Mouse (Mus musculus) heart, postnatal 36 days (tissue): ENCODE results near the gene Ptpn22. TPM values are rescaled to one million over a fixed set of nuclear protein-coding genes. Genes with fewer than 3 reads are reported as not detected.

Experiments
- DNase-seq, 2 experiments: peaks; one replicate each; pipeline ENCODE4 v3.0.0; 2021 to 2022
- intact Hi-C: fragments of 180-260 bp; cut with DNase I; formaldehyde crosslinking; loops from one replicate; pipeline ENCODE4 v1.15.1; 2025
- total RNA-seq, 2 experiments: library from RNA; stranded (reverse); gene quantifications; 2 replicates each; pipeline ENCODE4 v1.2.3; 2021

Gene Ptpn22
- total RNA-seq, 2 experiments from 2014 or later: 0.61 to 0.62 TPM

DNA sequence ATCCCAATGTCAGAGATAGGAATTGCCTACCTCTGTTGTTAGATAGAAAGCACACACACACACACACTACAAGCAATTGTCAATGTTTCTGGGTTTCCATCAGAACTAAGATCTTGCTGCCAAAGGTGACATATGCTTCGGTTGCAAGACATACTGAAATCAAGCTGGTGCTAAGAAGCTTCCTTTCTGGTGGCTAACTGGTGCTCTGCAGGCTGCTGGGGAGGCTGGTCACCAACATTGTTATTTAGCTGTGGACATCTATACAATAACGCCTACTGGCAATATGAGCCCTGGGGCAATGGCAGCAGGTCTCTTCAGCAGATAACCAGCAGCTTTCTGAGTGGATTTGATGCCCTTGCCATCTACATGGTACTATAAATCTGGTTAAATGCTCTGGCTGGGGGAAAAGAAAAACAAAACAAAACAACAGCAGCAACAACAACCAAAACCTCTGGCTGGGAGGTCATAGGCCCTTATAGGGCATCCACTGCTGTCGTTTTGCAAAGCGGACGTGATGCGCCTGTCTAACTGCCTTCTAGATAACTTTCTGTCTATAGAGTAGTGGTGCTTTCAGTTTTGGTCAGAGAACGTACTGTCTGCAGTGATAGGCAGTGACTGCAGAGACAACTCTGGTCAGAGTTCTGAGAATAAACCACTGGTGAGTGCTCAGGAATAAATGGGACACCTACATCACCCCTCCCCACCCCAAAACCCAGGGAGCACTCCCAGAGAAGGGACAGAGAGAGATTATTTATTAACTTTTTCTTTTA lies 2.4 kb upstream of the Ptpn22 start:
- no peak for DNase-seq

GRCm38 (mm10) chr3:103857977-103858563 lies 1.5 kb upstream of the Ptpn22 start:
- intact Hi-C loops: no loop called here
- DNase-seq: no peak

More for the DNA sequence above, 2.4 kb upstream of the Ptpn22 start:
- intact Hi-C loops: no loop called here

GRCm38 (mm10) chr3:103859851-103860391 lies 326 bp downstream of the Ptpn22 start:
- peak; percentile 32 to 34 for DNase-seq
- intact Hi-C loops: no loop called here

DNA sequence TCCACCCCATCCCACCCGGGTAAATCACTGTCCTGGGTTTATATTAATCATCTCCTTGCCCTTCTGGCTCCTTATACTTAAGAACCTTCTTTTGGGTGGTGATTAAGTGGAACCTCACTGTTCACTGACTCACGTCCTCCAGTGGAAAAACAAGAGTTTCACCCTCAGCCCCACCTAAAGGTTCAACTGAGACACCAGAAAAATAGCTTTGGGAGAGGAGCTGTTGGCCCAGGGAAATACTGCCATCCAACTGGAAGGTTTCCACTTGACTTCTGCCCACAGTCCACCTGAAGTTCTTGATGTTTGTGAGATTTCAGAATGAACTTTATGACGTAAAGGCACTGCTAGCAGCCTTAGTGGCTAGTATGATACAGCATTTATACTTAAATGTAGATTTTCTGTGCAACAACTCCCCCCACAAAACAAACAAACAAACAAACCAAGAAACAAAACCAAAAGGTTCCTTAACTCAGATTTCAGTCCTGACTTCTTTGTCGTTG lies 3.2 kb downstream of the Ptpn22 start:
- intact Hi-C loops: no loop called here
- no peak for DNase-seq

DNA sequence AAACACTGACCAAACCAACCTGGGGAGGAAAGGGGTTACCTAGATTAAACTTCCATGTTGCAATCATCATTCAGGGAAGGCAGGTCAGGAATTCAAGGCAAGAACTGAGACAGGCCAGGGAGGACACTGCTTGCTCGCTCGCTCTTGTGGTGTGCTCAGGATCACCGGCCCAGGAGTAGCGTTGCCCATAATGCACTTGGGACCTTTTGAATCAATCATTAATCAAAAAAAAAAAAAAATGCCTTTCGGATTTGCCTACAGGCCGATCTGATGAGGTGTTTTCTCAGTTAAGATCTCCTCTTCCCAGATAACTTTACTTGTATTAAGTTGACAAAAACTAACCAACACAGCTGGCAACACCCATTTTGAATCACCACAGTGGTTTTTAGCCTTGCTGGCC lies 4.6 kb downstream of the Ptpn22 start:
- intact Hi-C loops: no loop called here

DNA sequence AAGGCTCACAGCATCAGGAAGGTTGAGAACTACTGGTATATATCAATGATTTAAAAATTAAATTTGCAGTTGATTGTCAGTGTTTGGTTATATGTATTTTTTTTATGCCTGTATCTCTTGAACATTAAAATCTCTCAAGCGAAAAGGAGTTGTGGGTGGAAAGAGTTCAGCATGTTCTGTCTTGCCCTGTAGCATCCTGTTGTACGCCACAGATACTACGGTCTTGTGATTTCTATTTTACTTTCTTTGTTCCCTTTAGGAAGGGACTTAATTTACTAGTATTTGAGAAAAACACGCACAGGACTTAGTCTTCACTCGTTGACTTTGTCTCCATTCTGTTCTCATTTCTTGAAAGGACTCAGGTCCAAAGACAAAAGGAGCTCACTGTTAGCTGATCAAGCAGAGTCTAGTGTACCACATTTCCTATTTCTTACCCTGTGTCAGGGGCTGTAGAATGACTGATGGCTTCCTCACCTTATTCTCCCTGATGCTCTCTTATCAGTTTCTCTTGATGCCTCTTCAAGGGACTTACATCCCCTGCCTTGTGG lies 7.9 kb downstream of the Ptpn22 start:
- intact Hi-C loops: no loop called here
- no peak for DNase-seq

More for the DNA sequence above, 4.6 kb downstream of the Ptpn22 start:
- no peak for DNase-seq

DNA sequence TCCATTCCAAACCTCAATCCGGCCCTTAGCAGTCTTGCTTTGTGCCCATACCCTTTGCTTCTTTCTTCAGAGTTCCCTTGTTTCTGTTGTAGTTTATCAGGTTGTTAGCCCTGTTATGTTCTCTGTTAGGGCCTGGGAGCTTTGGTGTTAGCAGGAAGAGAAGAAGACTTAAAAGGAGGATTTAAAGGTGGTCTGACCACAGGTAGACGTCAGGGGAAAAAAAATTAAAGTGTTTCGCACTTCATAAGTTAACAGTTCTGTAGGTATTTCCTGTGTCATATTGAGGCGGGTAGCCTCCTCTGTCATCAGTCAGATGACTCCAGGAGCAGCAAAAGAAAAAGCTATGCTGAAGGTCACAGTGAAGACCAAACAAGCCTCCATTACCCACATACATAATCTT lies 8.4 kb downstream of the Ptpn22 start:
- intact Hi-C loops: no loop called here
- DNase-seq: no peak

GRCm38 (mm10) chr3:103872663-103873098 lies 13.1 kb downstream of the Ptpn22 start:
- intact Hi-C loops: no loop called here
- DNase-seq: no peak

GRCm38 (mm10) chr3:103874329-103874728 lies 14.7 kb downstream of the Ptpn22 start:
- no peak for DNase-seq
- intact Hi-C loops: no loop called here

- intact Hi-C loops: loop anchor here (2.0 to 5.0 kb wide), 5 partner anchors 34 to 493 kb away; no protein-coding TSS in a partner anchor
- DNase-seq: no peak
Measured at GRCm38 (mm10) chr3:103885946-103886345, 26.4 kb downstream of the Ptpn22 start.

- peak; percentile 35 to 39 for DNase-seq
- intact Hi-C loops: loop anchor here (2.0 to 5.0 kb wide), 5 partner anchors 35 to 495 kb away; no protein-coding TSS in a partner anchor
Measured at GRCm38 (mm10) chr3:103887581-103887980, 28.0 kb downstream of the Ptpn22 start.

DNA sequence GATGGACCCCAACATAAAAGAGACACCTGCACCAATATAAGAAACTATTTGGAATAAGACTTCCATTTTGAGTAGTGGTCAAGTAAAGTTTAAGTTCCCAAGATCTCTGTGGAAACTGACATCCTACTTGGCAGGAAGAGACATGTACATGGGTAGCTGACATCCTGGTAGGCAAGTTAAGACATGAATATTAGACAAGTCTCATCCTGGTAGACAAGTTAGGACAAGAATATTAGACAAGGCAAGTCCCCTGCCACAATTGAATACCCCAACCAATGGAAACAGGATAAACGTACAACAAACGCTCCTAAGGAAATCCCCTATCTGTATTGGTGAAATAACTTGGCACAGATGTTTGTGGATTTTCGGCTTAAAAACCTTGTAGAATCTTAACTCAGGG lies 33.8 kb downstream of the Ptpn22 start:
- DNase-seq: no peak
- intact Hi-C loops: no loop called here

DNA sequence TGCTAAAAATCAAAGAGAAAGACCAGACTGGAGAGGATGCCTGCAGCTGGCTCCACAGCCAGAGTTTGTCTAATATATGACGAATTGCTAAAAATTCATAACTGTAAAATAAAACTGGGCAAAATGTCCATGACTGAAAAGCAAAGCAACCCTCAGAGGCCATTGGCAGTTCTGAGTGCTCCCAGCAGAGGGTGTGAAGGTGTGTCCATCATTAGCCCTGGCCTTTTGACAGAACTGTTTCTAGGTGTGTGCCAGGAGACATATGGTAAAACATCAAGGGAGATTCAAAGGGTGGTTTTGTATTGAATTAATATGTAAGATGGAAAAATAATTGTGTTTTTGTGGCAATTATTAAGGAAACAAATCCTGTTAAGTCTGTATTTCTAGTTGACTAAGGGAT lies 45.1 kb downstream of the Ptpn22 start:
- intact Hi-C loops: loop anchor here (5.0 kb wide), 1 partner anchor 538 kb away; no protein-coding TSS in a partner anchor

GRCm38 (mm10) chr3:103907335-103908030 lies 47.9 kb downstream of the Ptpn22 start:
- DNase-seq: no peak
- intact Hi-C loops: no loop called here

More for the DNA sequence above, 45.1 kb downstream of the Ptpn22 start:
- peak; percentile 42 to 56 for DNase-seq

GRCm38 (mm10) chr3:103908781-103909180 lies 49.2 kb downstream of the Ptpn22 start:
- no peak for DNase-seq
- intact Hi-C loops: no loop called here

GRCm38 (mm10) chr3:103913451-103913961 lies 53.9 kb downstream of the Ptpn22 start:
- DNase-seq: peak; percentile 7 to 17
- intact Hi-C loops: loop anchor here (10.0 kb wide), 1 partner anchor 311 kb away; the partner anchor contains the start of gene Magi3

- DNase-seq: peak; percentile 92 to 93
- intact Hi-C loops: loop anchor here (1.0 to 10.0 kb wide), 2 partner anchors 54 to 311 kb away; partner anchors contain the start of genes Magi3 and Phtf1
Measured at GRCm38 (mm10) chr3:103914010-103914669, 54.5 kb downstream of the Ptpn22 start, which contains the start of gene Rsbn1. Gene Rsbn1, plus strand, starts transcription at chr3:103914120.

DNA sequence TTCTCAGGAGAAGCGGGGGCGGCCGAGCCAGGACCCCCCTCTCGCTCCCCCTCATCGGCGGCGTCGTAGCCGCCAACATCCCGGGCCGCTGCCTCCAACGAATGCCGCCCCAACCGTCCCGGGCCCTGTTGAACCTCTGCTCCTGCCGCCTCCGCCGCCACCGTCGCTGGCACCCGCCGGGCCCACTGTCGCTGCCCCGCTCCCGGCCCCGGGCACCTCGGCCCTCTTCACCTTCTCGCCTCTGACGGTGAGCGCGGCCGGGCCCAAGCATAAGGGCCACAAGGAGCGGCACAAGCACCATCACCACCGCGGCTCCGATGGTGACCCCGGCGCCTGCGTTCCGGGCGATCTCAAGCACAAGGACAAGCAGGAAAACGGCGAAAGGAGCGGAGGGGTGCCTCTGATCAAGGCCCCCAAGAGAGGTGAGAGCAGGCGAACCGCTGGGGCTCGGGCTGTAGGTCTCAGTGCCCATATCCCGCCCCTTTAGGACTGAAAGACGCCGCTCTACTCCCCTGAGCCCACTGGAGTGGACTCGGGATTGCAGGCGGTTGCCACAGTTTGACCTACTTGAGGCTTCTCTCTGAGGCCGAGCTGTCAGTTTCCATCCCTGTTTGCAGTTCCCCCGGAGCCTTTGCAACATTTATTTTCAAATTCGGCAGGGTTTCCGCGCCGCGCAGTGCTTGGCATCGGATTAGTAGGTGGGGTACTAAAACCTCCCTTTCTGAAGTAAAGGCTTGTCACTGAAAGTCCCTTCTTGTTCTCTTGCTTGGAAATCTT lies 55.3 kb downstream of the Ptpn22 start:
- intact Hi-C loops: loop anchor here (1.0 to 10.0 kb wide), 2 partner anchors 53 to 310 kb away; partner anchors contain the start of genes Magi3 and Phtf1
- no peak for DNase-seq
